Mouse (Mus musculus): ENCODE measurements around the gene Olfr972. TPM values are rescaled to one million over a fixed set of nuclear protein-coding genes. Genes with fewer than 3 reads are reported as not detected.

Gene Olfr972
- polyA plus RNA-seq, 1 experiment from 2014 or later, result not detected

Other genes starting within 250 kb of the Olfr972 start
- not detected in 2 replicates for gene Olfr960, start 245.0 kb upstream of the Olfr972 start, polyA plus RNA-seq (2014; fragmentation: Nextera tagmentation; extraction: Ambion mirVana)
- not detected in 2 replicates for gene Olfr961, start 221.3 kb upstream of the Olfr972 start, polyA plus RNA-seq (2014; fragmentation: Nextera tagmentation; extraction: Ambion mirVana)
- gene Olfr963, start 199.2 kb upstream of the Olfr972 start, polyA plus RNA-seq (2014; fragmentation: Nextera tagmentation; extraction: Ambion mirVana), result not detected in 2 replicates
- gene Olfr149, start 159.3 kb upstream of the Olfr972 start, polyA plus RNA-seq (2014; fragmentation: Nextera tagmentation; extraction: Ambion mirVana), result 0.12 TPM in 1 of 2 replicates, not detected in the other
- gene Olfr965, start 155.1 kb upstream of the Olfr972 start, polyA plus RNA-seq (2014; fragmentation: Nextera tagmentation; extraction: Ambion mirVana), result not detected in 2 replicates
- gene Olfr150, start 135.4 kb upstream of the Olfr972 start, polyA plus RNA-seq (2014; fragmentation: Nextera tagmentation; extraction: Ambion mirVana), result not detected in 2 replicates
- gene Olfr967, start 120.2 kb upstream of the Olfr972 start, polyA plus RNA-seq (2014; fragmentation: Nextera tagmentation; extraction: Ambion mirVana), result not detected in 2 replicates
- not detected in 2 replicates for gene Olfr968, start 83.2 kb upstream of the Olfr972 start, polyA plus RNA-seq (2014; fragmentation: Nextera tagmentation; extraction: Ambion mirVana)
- gene Olfr969, start 75.5 kb upstream of the Olfr972 start, polyA plus RNA-seq (2014; fragmentation: Nextera tagmentation; extraction: Ambion mirVana), result not detected in 2 replicates
- gene Olfr970, start 57.6 kb upstream of the Olfr972 start, polyA plus RNA-seq (2014; fragmentation: Nextera tagmentation; extraction: Ambion mirVana), result not detected in 2 replicates
- not detected in 2 replicates for gene Olfr971, start 29.5 kb upstream of the Olfr972 start, polyA plus RNA-seq (2014; fragmentation: Nextera tagmentation; extraction: Ambion mirVana)
- not detected in 2 replicates for gene Olfr229, start 40.9 kb downstream of the Olfr972 start, polyA plus RNA-seq (2014; fragmentation: Nextera tagmentation; extraction: Ambion mirVana)
- gene Olfr974, start 71.1 kb downstream of the Olfr972 start, polyA plus RNA-seq (2014; fragmentation: Nextera tagmentation; extraction: Ambion mirVana), result not detected in 2 replicates
- not detected in 2 replicates for gene Olfr975, start 85.6 kb downstream of the Olfr972 start, polyA plus RNA-seq (2014; fragmentation: Nextera tagmentation; extraction: Ambion mirVana)
- gene Olfr976, start 94.7 kb downstream of the Olfr972 start, polyA plus RNA-seq (2014; fragmentation: Nextera tagmentation; extraction: Ambion mirVana), result not detected in 2 replicates
- not detected in 2 replicates for gene Olfr978, start 125.7 kb downstream of the Olfr972 start, polyA plus RNA-seq (2014; fragmentation: Nextera tagmentation; extraction: Ambion mirVana)
- gene Olfr979, start 137.0 kb downstream of the Olfr972 start, polyA plus RNA-seq (2014; fragmentation: Nextera tagmentation; extraction: Ambion mirVana), result not detected in 2 replicates
- gene Olfr980, start 143.2 kb downstream of the Olfr972 start, polyA plus RNA-seq (2014; fragmentation: Nextera tagmentation; extraction: Ambion mirVana), result not detected in 2 replicates
- not detected in 2 replicates for gene Olfr981, start 155.0 kb downstream of the Olfr972 start, polyA plus RNA-seq (2014; fragmentation: Nextera tagmentation; extraction: Ambion mirVana)
- not detected in 2 replicates for gene Olfr982, start 207.4 kb downstream of the Olfr972 start, polyA plus RNA-seq (2014; fragmentation: Nextera tagmentation; extraction: Ambion mirVana)
- not detected in 2 replicates for gene Olfr983, start 227.2 kb downstream of the Olfr972 start, polyA plus RNA-seq (2014; fragmentation: Nextera tagmentation; extraction: Ambion mirVana)
- not detected in 2 replicates for gene Olfr984, start 247.8 kb downstream of the Olfr972 start, polyA plus RNA-seq (2014; fragmentation: Nextera tagmentation; extraction: Ambion mirVana)